Mouse (Mus musculus): ENCODE results near the gene Slc25a28.

The Slc25a28 gene

GRCm38 (mm10) chr19:43674730-43675524, at the start of gene Slc25a28:
TSS of gene Slc25a28 (minus strand) at chr19:43674881.
- DNase-seq (ENCODE audit: extremely low spot score): peak; percentile 98

- DNase-seq (ENCODE audit: extremely low spot score): no peak
These were observed 49.5 kb upstream of the Slc25a28 start for GRCm38 (mm10) chr19:43724194-43724593.

- DNase-seq (ENCODE audit: extremely low spot score): no peak
These were observed 48.8 kb upstream of the Slc25a28 start for GRCm38 (mm10) chr19:43723501-43723900.

GRCm38 (mm10) chr19:43722891-43723290, 48.2 kb upstream of the Slc25a28 start:
- no peak for DNase-seq (ENCODE audit: extremely low spot score)

GRCm38 (mm10) chr19:43720061-43720460, 45.4 kb upstream of the Slc25a28 start:
- no peak for DNase-seq (ENCODE audit: extremely low spot score)

- no peak for DNase-seq (ENCODE audit: extremely low spot score)
These were observed 37.3 kb upstream of the Slc25a28 start for GRCm38 (mm10) chr19:43711971-43712370.

GRCm38 (mm10) chr19:43711159-43711916, 36.7 kb upstream of the Slc25a28 start:
- DNase-seq (ENCODE audit: extremely low spot score): no peak

GRCm38 (mm10) chr19:43709317-43709716, 34.6 kb upstream of the Slc25a28 start:
- no peak for DNase-seq (ENCODE audit: extremely low spot score)

GRCm38 (mm10) chr19:43708206-43708605, 33.5 kb upstream of the Slc25a28 start:
- DNase-seq (ENCODE audit: extremely low spot score): no peak

- no peak for DNase-seq (ENCODE audit: extremely low spot score)
These were observed 30.3 kb upstream of the Slc25a28 start for GRCm38 (mm10) chr19:43704787-43705497.

GRCm38 (mm10) chr19:43704211-43704610, 29.5 kb upstream of the Slc25a28 start:
- DNase-seq (ENCODE audit: extremely low spot score): no peak

- DNase-seq (ENCODE audit: extremely low spot score): no peak
These were observed 25.1 kb upstream of the Slc25a28 start for GRCm38 (mm10) chr19:43699763-43700155.

GRCm38 (mm10) chr19:43699021-43699762, 24.5 kb upstream of the Slc25a28 start:
- no peak for DNase-seq (ENCODE audit: extremely low spot score)

- no peak for DNase-seq (ENCODE audit: extremely low spot score)
These were observed 23.1 kb upstream of the Slc25a28 start for GRCm38 (mm10) chr19:43697666-43698370.

- DNase-seq (ENCODE audit: extremely low spot score): no peak
These were observed 20.9 kb upstream of the Slc25a28 start for GRCm38 (mm10) chr19:43695514-43695964.

GRCm38 (mm10) chr19:43692815-43693214, 18.1 kb upstream of the Slc25a28 start:
- DNase-seq (ENCODE audit: extremely low spot score): no peak

- DNase-seq (ENCODE audit: extremely low spot score): peak; percentile 95
These were observed 15.0 kb upstream of the Slc25a28 start, which contains the start of gene Entpd7 for GRCm38 (mm10) chr19:43689419-43690246. TSS of gene Entpd7 (plus strand) at chr19:43689672.

- no peak for DNase-seq (ENCODE audit: extremely low spot score)
These were observed 6.9 kb upstream of the Slc25a28 start for GRCm38 (mm10) chr19:43681541-43681940.

- no peak for DNase-seq (ENCODE audit: extremely low spot score)
These were observed 4.8 kb upstream of the Slc25a28 start for GRCm38 (mm10) chr19:43679474-43679981.

Measured in embryo, embryonic 9.5 days (tissue).